In genomic region chr5:81776234-81776633, GRCm38 (mm10) we compare ENCODE assay signal across 19 mouse cellular contexts.
"Had no signal": no experiment of that assay in that cellular context is flagged by ENCODE, and none has a peak within 500 bp of the region (broad histone marks: within the 10 kb centered on the region; RNA-seq: fewer than 3 reads in every experiment).

No protein-coding gene starts in this region.

- H3K9ac ChIP-seq: limb, embryonic 13.5 days; liver, embryonic 12.5 days; liver, embryonic 15.5 days; lung, embryonic 15.5 days; midbrain, embryonic 13.5 days had no signal

- H3K4me2 ChIP-seq: limb, embryonic 13.5 days; liver, embryonic 12.5 days; liver, embryonic 15.5 days; lung, embryonic 15.5 days; midbrain, embryonic 13.5 days had no signal

- H3K27ac ChIP-seq: limb, embryonic 10.5 days; limb, embryonic 13.5 days; liver, embryonic 12.5 days; liver, embryonic 15.5 days; lung, embryonic 15.5 days; midbrain, embryonic 10.5 days; midbrain, embryonic 13.5 days had no signal

- DNase-seq: kidney, adult 9 months; kidney, postnatal 14 days; kidney, postnatal 4 days; layer of hippocampus, adult 9-11 months; liver; lung, adult 18-20 months; lung, postnatal 10 days; lung, postnatal 36 days; right cerebral cortex, postnatal 25 days; thymus, adult 18-20 months; thymus, postnatal 36 days had no signal

- H3K9me3 ChIP-seq: limb, embryonic 10.5 days; limb, embryonic 13.5 days; liver, embryonic 12.5 days; liver, embryonic 15.5 days; lung, embryonic 15.5 days; megakaryocyte, embryonic 14.5 days; midbrain, embryonic 10.5 days; midbrain, embryonic 13.5 days had no signal

- H3K4me1 ChIP-seq: limb, embryonic 13.5 days; liver, embryonic 12.5 days; liver, embryonic 15.5 days; lung, embryonic 15.5 days; megakaryocyte, embryonic 14.5 days; midbrain, embryonic 10.5 days had no signal

- H3K4me3 ChIP-seq: limb, embryonic 10.5 days; limb, embryonic 13.5 days; liver, embryonic 12.5 days; liver, embryonic 15.5 days; lung, embryonic 15.5 days; megakaryocyte, embryonic 14.5 days; midbrain, embryonic 10.5 days; midbrain, embryonic 13.5 days had no signal

- H3K36me3 ChIP-seq: limb, embryonic 10.5 days; limb, embryonic 13.5 days; liver, embryonic 12.5 days; liver, embryonic 15.5 days; lung, embryonic 15.5 days; midbrain, embryonic 10.5 days; midbrain, embryonic 13.5 days had no signal

- ATAC-seq: liver, embryonic 12.5 days; midbrain, embryonic 13.5 days had no signal

- H3K27me3 ChIP-seq: limb, embryonic 13.5 days; liver, embryonic 12.5 days; liver, embryonic 15.5 days; lung, embryonic 15.5 days; megakaryocyte, embryonic 14.5 days; midbrain, embryonic 13.5 days had no signal
